Mouse (Mus musculus) liver, postnatal 0 days (tissue): ENCODE measurements at regions not wholly inside any gene's neighbourhood (a gene's known extent, or its start where the extent isn't known, plus 50 kb on each side); places are given as distances from the start of the nearest gene placed in this dataset.

Source experiments
- CTCF ChIP-seq: sonication (generic); IDR thresholded peaks from 2 replicates; pipeline ENCODE4 v1.5.1; 2016; ENCODE audit warnings: antibody characterized with exemption, low read depth
- EP300 ChIP-seq: IDR thresholded peaks from 2 replicates; pipeline ENCODE4 v1.6.1; 2016; ENCODE audit warnings: antibody characterized with exemption, low read depth, mild to moderate bottlenecking

DNA sequence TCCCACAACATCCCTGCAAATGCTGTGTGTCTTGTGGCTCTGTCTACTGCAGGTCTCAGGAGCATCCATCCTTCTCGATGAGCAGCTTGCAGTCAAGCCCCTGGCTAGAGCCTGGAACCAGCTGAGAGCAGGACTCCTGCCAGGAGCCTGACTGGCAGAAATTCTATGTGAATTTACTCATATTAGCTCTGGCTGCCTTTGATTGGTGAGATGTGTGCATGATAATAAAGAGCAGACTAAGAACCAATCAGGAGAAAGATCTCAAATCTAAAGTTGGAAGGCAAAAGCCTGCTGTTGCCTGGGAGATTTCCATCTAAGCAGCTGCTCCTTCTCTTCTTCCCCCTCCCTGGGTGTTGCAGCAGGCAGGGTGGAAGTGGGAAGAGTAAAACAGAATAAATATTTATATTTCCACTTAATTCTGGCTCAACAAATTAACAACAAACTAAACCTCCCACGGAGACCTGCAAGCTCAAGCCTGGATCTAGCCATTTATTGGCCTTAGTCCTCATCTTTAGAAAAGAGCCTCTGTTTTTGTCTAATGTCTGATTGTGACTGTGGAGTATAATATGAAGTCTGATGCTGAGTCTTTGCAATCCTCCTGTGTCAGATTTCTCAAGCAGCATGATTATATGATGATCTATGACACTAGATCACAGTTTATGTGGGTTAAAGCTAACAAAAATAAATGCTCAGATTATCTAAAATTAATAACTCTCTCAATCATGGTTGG is 364.0 kb upstream of the Ndn start:
- no peak for TF ChIP-seq CTCF
- no peak for TF ChIP-seq EP300
